Mouse (Mus musculus) left cerebral cortex, postnatal 4 days (tissue): Measurements from ENCODE around the gene Ntrk2. TPM values are rescaled to one million over a fixed set of nuclear protein-coding genes. Genes with fewer than 3 reads are reported as not detected.

Source experiments
- DNase-seq: peaks from one replicate; pipeline ENCODE4 v3.0.0-alpha.2; 2022
- intact Hi-C: fragments of 180-260 bp; cut with DNase I; formaldehyde crosslinking; loops from one replicate; pipeline ENCODE4 v1.15.1; 2025
- total RNA-seq, 2 experiments: library from RNA; stranded (reverse); gene quantifications; 2 replicates each; pipeline ENCODE4 v1.2.3; 2021

Ntrk2 gene
- total RNA-seq, 2 experiments from 2014 or later, result 288 to 312 TPM

DNA sequence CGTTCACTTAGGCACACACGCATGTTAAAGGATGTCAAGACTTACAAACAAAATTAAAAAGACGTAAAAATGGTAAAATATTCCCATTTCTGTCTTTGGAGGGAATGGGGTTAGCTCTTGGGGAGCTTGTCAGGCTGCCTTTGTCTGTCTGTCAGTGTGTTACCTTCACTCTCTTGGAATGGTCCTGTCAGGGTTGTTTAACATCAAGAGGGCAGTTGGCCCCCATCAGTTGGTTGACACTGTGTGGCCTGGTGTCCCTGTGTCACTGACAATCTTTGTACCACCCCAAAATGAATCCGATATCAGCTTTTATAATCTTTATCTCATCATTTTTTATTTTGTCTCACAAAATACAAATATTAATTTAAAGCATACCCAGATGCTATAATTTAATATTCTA is 373.6 kb downstream of the Ntrk2 start:
- peak; percentile 40 for DNase-seq
- intact Hi-C loops, result loop anchor here (5.0 kb wide), 1 partner anchor 543 kb away; no protein-coding TSS in a partner anchor

DNA sequence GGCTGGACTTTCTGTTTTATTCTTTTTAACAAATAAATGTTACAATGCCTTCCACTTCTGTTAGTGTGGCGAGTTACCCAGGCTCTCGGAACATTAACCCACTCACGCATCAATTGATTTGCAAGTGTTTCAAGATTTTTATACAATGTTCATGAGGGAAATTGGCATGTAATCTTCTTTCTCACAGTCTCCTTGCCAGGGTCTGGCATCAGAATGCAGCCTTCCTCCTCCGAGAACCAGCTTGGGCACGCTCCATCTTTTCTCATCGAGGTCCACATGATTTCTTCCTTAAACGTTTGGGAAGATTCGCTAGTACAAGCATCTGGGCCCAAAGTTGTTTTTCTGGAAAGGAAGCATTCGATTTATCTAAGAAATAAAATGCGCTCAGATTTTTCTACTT is 374.4 kb downstream of the Ntrk2 start:
- intact Hi-C loops, result loop anchor here (5.0 kb wide), 1 partner anchor 543 kb away; no protein-coding TSS in a partner anchor
- peak; percentile 63 for DNase-seq

DNA sequence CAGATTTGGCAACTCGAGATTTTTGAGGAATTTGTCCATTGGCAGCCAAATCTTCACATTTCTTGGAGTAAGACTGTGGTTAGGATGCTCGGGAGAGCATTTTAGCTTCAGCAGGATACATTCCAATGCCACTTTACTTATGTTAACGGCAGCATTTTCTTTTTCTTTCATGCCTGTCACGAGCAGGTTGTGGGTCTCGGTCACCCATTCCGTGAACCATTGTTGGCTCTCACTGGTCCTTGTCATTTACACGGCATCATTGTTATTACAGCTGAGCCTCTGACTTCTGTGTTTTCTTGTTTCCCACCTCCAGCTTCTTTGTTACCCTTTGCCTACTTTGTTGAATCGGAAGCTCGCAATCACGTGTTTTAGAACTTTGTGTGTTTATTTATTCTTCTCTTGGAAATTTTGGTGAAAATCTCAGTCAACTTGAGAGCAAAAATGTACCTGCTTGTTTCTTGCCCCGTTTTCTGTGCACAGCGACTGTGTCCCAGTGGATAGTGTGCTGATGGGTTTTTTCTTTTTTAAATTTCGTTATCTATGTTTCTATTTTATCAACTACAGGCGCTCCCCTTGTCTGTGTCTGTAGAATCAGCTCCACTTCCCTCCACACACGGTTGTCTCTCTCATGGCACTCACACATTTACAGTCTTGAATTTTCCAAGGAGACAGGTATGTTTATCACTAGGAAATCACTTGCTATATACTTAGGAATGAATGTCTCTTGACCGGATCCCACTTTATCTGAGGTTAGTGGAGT is 375.0 kb downstream of the Ntrk2 start:
- intact Hi-C loops, result loop anchor here (5.0 kb wide), 1 partner anchor 544 kb away; no protein-coding TSS in a partner anchor
- no peak for DNase-seq

DNA sequence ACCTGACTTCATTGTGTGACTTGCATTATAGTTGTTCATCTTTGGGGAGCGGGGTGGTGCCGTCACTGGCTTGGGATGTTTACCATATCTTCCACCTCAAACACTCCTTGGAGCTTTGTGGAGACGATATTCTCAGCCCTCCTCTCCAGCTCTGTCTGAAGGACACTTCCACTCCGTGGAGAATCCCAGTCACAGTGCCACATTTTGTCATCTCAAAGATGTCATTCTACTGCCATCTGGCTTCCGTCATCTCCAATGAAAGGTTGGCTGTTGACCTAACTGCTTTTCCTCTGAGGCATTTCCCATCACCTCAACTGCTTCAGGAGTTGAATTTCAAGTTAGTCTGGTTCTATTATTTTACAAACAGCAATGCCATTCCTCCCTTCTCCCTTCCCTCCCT is 376.3 kb downstream of the Ntrk2 start:
- peak; percentile 54 for DNase-seq
- intact Hi-C loops, result loop anchor here (5.0 kb wide), 1 partner anchor 545 kb away; no protein-coding TSS in a partner anchor

Other genes with a start within 250 kb of the Ntrk2 start
- gene Slc28a3, start 195.7 kb upstream of the Ntrk2 start, total RNA-seq, result under 1 TPM in 1 of 2 experiments, not detected in 1; 0.24 TPM